Mouse (Mus musculus): ENCODE measurements around the gene C1rl. TPM values are rescaled to one million over a fixed set of nuclear protein-coding genes. Genes with fewer than 3 reads are reported as not detected.
"Not testable (repeated sequence)": the region's sequence is repeated elsewhere in the genome, so short reads cannot be mapped to it uniquely, and the experiment has no call there.

Gene C1rl
- polyA plus RNA-seq, 1 experiment from 2014 or later: 0.39 TPM

GRCm38 (mm10) chr6:124509192-124509591 lies 16.3 kb downstream of the C1rl start:
- H3K4me2 ChIP-seq (ENCODE audit: low read length); ATAC-seq; H3K9me3 ChIP-seq (ENCODE audit: control insufficient read depth, low read length); H3K27me3 ChIP-seq (replicated peaks; ENCODE audit: control insufficient read depth, insufficient read depth, low read length); H3K27ac ChIP-seq (ENCODE audit: low read depth, low read length); H3K4me1 ChIP-seq (ENCODE audit: control insufficient read depth, insufficient read depth, low read depth, low read length); H3K36me3 ChIP-seq (ENCODE audit: control insufficient read depth, insufficient read depth, low read length); H3K4me3 ChIP-seq (ENCODE audit: low read length); H3K9ac ChIP-seq (ENCODE audit: low read depth, low read length): not testable (repeated sequence)
- WGBS: 94% methylated on average over 5 of the region's 5 CpGs

GRCm38 (mm10) chr6:124511936-124512335 lies 19.0 kb downstream of the C1rl start:
- no peak overlapping the region for H3K4me3 ChIP-seq (ENCODE audit: low read length)
- no peaks in the 10 kb centered on the region for H3K9me3 ChIP-seq (ENCODE audit: control insufficient read depth, low read length)
- H3K36me3 ChIP-seq (ENCODE audit: control insufficient read depth, insufficient read depth, low read length): no peaks in the 10 kb centered on the region
- no peak overlapping the region for H3K27ac ChIP-seq (ENCODE audit: low read depth, low read length)
- no peaks in the 10 kb centered on the region for H3K27me3 ChIP-seq (replicated peaks; ENCODE audit: control insufficient read depth, insufficient read depth, low read length)
- H3K4me2 ChIP-seq (ENCODE audit: low read length): no peak overlapping the region
- H3K4me1 ChIP-seq (ENCODE audit: control insufficient read depth, insufficient read depth, low read depth, low read length): no peaks in the 10 kb centered on the region
- ATAC-seq: no peak
- WGBS: 76% methylated on average over 6 of the region's 6 CpGs
- H3K9ac ChIP-seq (ENCODE audit: low read depth, low read length): no peak overlapping the region

DNA sequence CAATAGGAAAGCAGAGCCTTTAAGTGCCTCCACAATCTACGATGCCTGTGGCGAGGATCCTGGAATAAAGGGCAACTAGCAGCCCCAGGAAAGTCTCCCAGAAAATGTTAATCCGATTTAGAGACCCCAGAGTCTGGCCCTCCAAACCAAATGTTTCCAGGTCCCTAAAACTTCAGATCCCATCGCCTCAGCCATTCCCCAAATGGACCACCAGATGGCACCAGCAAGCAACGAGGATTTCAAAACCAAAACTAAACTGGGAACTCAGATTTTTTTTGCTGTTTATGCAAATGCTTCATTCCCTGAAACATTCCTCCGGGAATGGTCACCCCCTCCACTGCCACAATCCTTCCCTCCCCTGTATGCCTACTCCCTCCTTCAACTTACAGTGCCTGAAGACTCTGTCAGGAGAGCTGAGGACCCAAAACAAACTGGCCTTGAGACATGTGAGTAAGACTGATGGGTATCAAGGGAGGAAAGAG lies 19.5 kb downstream of the C1rl start, which contains the start of gene C1ra:
C1ra (plus strand) TSS at position 51 of the 482 bp plus-strand sequence.
- Histone ChIP-seq H3K9ac (ENCODE audit: low read depth, low read length) (no peak within 1 kb of the TSS), H3K27ac (ENCODE audit: low read depth, low read length) (no peak within 1 kb of the TSS), H3K4me3 (ENCODE audit: low read length) (no peak within 1 kb of the TSS), H3K27me3 (replicated peaks; ENCODE audit: control insufficient read depth, insufficient read depth, low read length) (no peaks in the 10 kb centered on the region), H3K9me3 (ENCODE audit: control insufficient read depth, low read length) (no peaks in the 10 kb centered on the region), H3K4me2 (ENCODE audit: low read length) (peak within 1 kb of the TSS; percentile 48), H3K36me3 (ENCODE audit: control insufficient read depth, insufficient read depth, low read length) (no peaks in the 10 kb centered on the region), H3K4me1 (ENCODE audit: control insufficient read depth, insufficient read depth, low read depth, low read length) (no peaks in the 10 kb centered on the region)
- WGBS: 9% methylated on average over 6 of the region's 6 CpGs
- no peak for ATAC-seq

DNA sequence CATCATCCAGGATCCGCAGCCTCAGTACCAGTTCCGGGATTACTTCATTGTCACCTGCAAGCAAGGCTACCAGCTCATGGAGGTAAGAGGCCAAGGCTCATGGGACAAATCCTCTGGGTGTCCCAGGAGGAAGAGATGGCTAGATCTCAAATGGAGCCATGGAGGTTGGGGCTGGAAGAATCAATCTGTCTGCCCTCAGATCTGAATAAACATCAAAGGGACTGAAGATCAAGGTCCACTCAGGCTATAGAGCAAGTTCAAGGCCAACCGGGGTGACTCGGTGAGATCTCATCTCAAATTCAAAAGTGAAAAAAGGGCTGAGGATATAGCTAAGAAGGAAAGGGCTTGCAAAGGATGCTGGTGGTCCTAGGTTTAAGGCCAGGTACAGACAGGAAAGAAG lies 24.8 kb downstream of the C1rl start:
- not testable (repeated sequence) for H3K9me3 ChIP-seq (ENCODE audit: control insufficient read depth, low read length); ATAC-seq; H3K9ac ChIP-seq (ENCODE audit: low read depth, low read length); H3K27me3 ChIP-seq (replicated peaks; ENCODE audit: control insufficient read depth, insufficient read depth, low read length); H3K36me3 ChIP-seq (ENCODE audit: control insufficient read depth, insufficient read depth, low read length); H3K4me1 ChIP-seq (ENCODE audit: control insufficient read depth, insufficient read depth, low read depth, low read length); H3K4me2 ChIP-seq (ENCODE audit: low read length); H3K4me3 ChIP-seq (ENCODE audit: low read length); H3K27ac ChIP-seq (ENCODE audit: low read depth, low read length)
- WGBS: 98% methylated on average over 4 of the region's 4 CpGs

- not testable (repeated sequence) for H3K4me1 ChIP-seq (ENCODE audit: control insufficient read depth, insufficient read depth, low read depth, low read length); H3K4me2 ChIP-seq (ENCODE audit: low read length); H3K27me3 ChIP-seq (replicated peaks; ENCODE audit: control insufficient read depth, insufficient read depth, low read length); ATAC-seq; H3K36me3 ChIP-seq (ENCODE audit: control insufficient read depth, insufficient read depth, low read length); H3K9me3 ChIP-seq (ENCODE audit: control insufficient read depth, low read length); H3K9ac ChIP-seq (ENCODE audit: low read depth, low read length); H3K27ac ChIP-seq (ENCODE audit: low read depth, low read length); H3K4me3 ChIP-seq (ENCODE audit: low read length)
- WGBS: 71% methylated on average over 7 of the region's 7 CpGs
Measured at GRCm38 (mm10) chr6:124522082-124522481, 29.2 kb downstream of the C1rl start.

GRCm38 (mm10) chr6:124527881-124528280 lies 35.0 kb downstream of the C1rl start:
- H3K9ac ChIP-seq (ENCODE audit: low read depth, low read length): no peak overlapping the region
- no peak overlapping the region for H3K4me3 ChIP-seq (ENCODE audit: low read length)
- no peak overlapping the region for H3K27ac ChIP-seq (ENCODE audit: low read depth, low read length)
- no peak for ATAC-seq
- no peaks in the 10 kb centered on the region for H3K36me3 ChIP-seq (ENCODE audit: control insufficient read depth, insufficient read depth, low read length)
- WGBS: 86% methylated on average over 3 of the region's 3 CpGs
- H3K4me2 ChIP-seq (ENCODE audit: low read length): no peak overlapping the region
- no peaks in the 10 kb centered on the region for H3K27me3 ChIP-seq (replicated peaks; ENCODE audit: control insufficient read depth, insufficient read depth, low read length)
- H3K9me3 ChIP-seq (ENCODE audit: control insufficient read depth, low read length): no peaks in the 10 kb centered on the region
- no peaks in the 10 kb centered on the region for H3K4me1 ChIP-seq (ENCODE audit: control insufficient read depth, insufficient read depth, low read depth, low read length)

DNA sequence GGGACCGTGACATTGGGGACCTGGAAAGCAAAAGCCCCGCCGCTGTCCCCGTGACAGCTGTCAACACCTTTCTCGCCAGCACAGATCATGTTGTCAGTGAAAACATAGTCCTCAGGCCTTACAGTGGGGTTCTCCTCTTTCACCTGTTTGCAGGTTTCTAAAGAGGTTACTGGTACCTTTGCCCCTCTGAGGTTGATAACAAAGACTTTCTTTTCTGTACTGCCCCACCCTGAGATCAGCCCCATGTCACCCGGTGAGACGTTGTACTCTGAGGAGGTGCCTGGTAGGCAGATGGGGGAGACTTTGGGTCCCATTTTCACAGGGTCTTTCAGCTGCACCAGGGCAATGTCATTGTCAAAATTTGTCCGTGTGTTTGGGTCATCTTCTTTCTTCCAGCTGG lies 38.2 kb downstream of the C1rl start:
- Histone ChIP-seq H3K36me3 (ENCODE audit: control insufficient read depth, insufficient read depth, low read length) (no peaks in the 10 kb centered on the region), H3K9me3 (ENCODE audit: control insufficient read depth, low read length) (no peaks in the 10 kb centered on the region), H3K27ac (ENCODE audit: low read depth, low read length) (no peak overlapping the region), H3K9ac (ENCODE audit: low read depth, low read length) (no peak overlapping the region), H3K4me3 (ENCODE audit: low read length) (no peak overlapping the region), H3K4me1 (ENCODE audit: control insufficient read depth, insufficient read depth, low read depth, low read length) (no peaks in the 10 kb centered on the region), H3K27me3 (replicated peaks; ENCODE audit: control insufficient read depth, insufficient read depth, low read length) (no peaks in the 10 kb centered on the region), H3K4me2 (ENCODE audit: low read length) (no peak overlapping the region)
- ATAC-seq: no peak
- WGBS: 89% methylated on average over 8 of the region's 8 CpGs

- WGBS: 85% methylated on average over 8 of the region's 8 CpGs
- not testable (repeated sequence) for H3K4me2 ChIP-seq (ENCODE audit: low read length); H3K36me3 ChIP-seq (ENCODE audit: control insufficient read depth, insufficient read depth, low read length); H3K27me3 ChIP-seq (replicated peaks; ENCODE audit: control insufficient read depth, insufficient read depth, low read length); H3K4me3 ChIP-seq (ENCODE audit: low read length); H3K4me1 ChIP-seq (ENCODE audit: control insufficient read depth, insufficient read depth, low read depth, low read length); H3K9me3 ChIP-seq (ENCODE audit: control insufficient read depth, low read length); ATAC-seq; H3K9ac ChIP-seq (ENCODE audit: low read depth, low read length); H3K27ac ChIP-seq (ENCODE audit: low read depth, low read length)
Measured at GRCm38 (mm10) chr6:124536125-124536829, 43.4 kb downstream of the C1rl start.

GRCm38 (mm10) chr6:124541176-124541575 lies 48.3 kb downstream of the C1rl start:
- not testable (repeated sequence) for H3K9ac ChIP-seq (ENCODE audit: low read depth, low read length); H3K9me3 ChIP-seq (ENCODE audit: control insufficient read depth, low read length); ATAC-seq; H3K4me2 ChIP-seq (ENCODE audit: low read length); H3K4me1 ChIP-seq (ENCODE audit: control insufficient read depth, insufficient read depth, low read depth, low read length); H3K4me3 ChIP-seq (ENCODE audit: low read length); H3K27me3 ChIP-seq (replicated peaks; ENCODE audit: control insufficient read depth, insufficient read depth, low read length); H3K27ac ChIP-seq (ENCODE audit: low read depth, low read length); H3K36me3 ChIP-seq (ENCODE audit: control insufficient read depth, insufficient read depth, low read length)
- WGBS: 86% methylated on average over 2 of the region's 2 CpGs

Data from hindbrain, embryonic 16.5 days (tissue).